Mouse (Mus musculus) kidney, postnatal 0 days (tissue): ENCODE results near the gene Serpinb5. TPM values are rescaled to one million over a fixed set of nuclear protein-coding genes. Genes with fewer than 3 reads are reported as not detected.

Experiments used
- ATAC-seq: fragments of 200-750 bp; cut with Nextera tagmentation; replicated peaks from 2 replicates; pipeline ENCODE4 v1.8.0; 2017; ENCODE audit warnings: low read depth, moderate number of reproducible peaks, moderate TSS enrichment, moderate library complexity; ENCODE audit not compliant: low FRiP score
- DNase-seq: peaks from one replicate; pipeline ENCODE4 v3.0.0-alpha.2; 2016; ENCODE audit warnings: low spot score
- H3K27ac ChIP-seq: fragments of 300-500 bp; sonication (generic); 2 replicates; pipeline ENCODE4 v1.5.1; 2014; ENCODE audit warnings: mild to moderate bottlenecking
- H3K27me3 ChIP-seq: fragments of 300-500 bp; sonication (generic); 2 replicates; pipeline ENCODE4 v1.6.1; 2014; ENCODE audit warnings: low read length, mixed read lengths; ENCODE audit not compliant: insufficient read depth
- H3K36me3 ChIP-seq: fragments of 300-500 bp; sonication (generic); 2 replicates; pipeline ENCODE4 v1.6.1; 2014; ENCODE audit warnings: low read length, mixed read lengths; ENCODE audit not compliant: insufficient read depth
- H3K4me1 ChIP-seq: fragments of 300-500 bp; sonication (generic); replicated peaks from 2 replicates; pipeline ENCODE4 v1.6.1; 2014; ENCODE audit warnings: antibody characterized with exemption, low read length, mixed read lengths; ENCODE audit not compliant: insufficient read depth
- H3K4me2 ChIP-seq: fragments of 300-500 bp; sonication (generic); 2 replicates; pipeline ENCODE4 v1.6.1; 2014; ENCODE audit warnings: mild to moderate bottlenecking, low read length, moderate library complexity, mixed read lengths
- H3K4me3 ChIP-seq: fragments of 300-500 bp; sonication (generic); replicated peaks from 2 replicates; pipeline ENCODE4 v1.5.1; 2014; ENCODE audit warnings: low read depth, low read length
- H3K9ac ChIP-seq: fragments of 300-500 bp; sonication (generic); 2 replicates; pipeline ENCODE4 v1.6.1; 2014; ENCODE audit warnings: low read depth, low read length
- H3K9me3 ChIP-seq: fragments of 300-500 bp; sonication (generic); replicated peaks from 2 replicates; pipeline ENCODE4 v1.6.1; 2016; ENCODE audit warnings: low read length, inconsistent platforms, mixed read lengths
- CTCF ChIP-seq: IDR thresholded peaks from 2 replicates; pipeline ENCODE4 v1.5.1; 2016; ENCODE audit warnings: antibody characterized with exemption, low read depth, mild to moderate bottlenecking, moderate library complexity
- WGBS: fragments of 180-500 bp; shearing (Covaris S2); extraction: QIAGEN DNeasy Blood & Tissue Kit; methylation state at CpG from one replicate; pipeline ENCODE4 v1.1.7; 2014; 5-methylcytosine and 5-hydroxymethylcytosine counted together
- polyA plus RNA-seq: library from polyadenylated mRNA; unstranded; fragments of >200 nt; fragmentation: Nextera tagmentation; extraction: Ambion mirVana; gene quantifications from 2 replicates; pipeline ENCODE4 v1.2.1, GENCODE M21; 2015

Gene Serpinb5
- polyA plus RNA-seq, 1 experiment from 2014 or later = 0.72 TPM

GRCm38 (mm10) chr1:106865543-106865942 is 4.6 kb downstream of the Serpinb5 start:
- Histone ChIP-seq H3K36me3 (no peaks in the 10 kb centered on the region), H3K27ac (no peak overlapping the region), H3K27me3 (no peaks in the 10 kb centered on the region), H3K4me1 (no peaks in the 10 kb centered on the region), H3K9ac (no peak overlapping the region), H3K4me3 (no peak overlapping the region), H3K9me3 (no peaks in the 10 kb centered on the region), H3K4me2 (no peak overlapping the region)
- no peak for DNase-seq
- no peak for TF ChIP-seq CTCF
- ATAC-seq = no peak
- 85% methylated on average over 6 of the region's 6 CpGs for WGBS

- Histone ChIP-seq H3K4me3 (no peak overlapping the region), H3K9me3 (no peaks in the 10 kb centered on the region), H3K27ac (no peak overlapping the region), H3K27me3 (no peaks in the 10 kb centered on the region), H3K9ac (no peak overlapping the region), H3K4me1 (no peaks in the 10 kb centered on the region), H3K4me2 (no peak overlapping the region), H3K36me3 (no peaks in the 10 kb centered on the region)
- WGBS = 56% methylated on average over 5 of the region's 5 CpGs
- ATAC-seq = no peak
- no peak for DNase-seq
- TF ChIP-seq CTCF = no peak
Observed at GRCm38 (mm10) chr1:106866029-106866428, 5.1 kb downstream of the Serpinb5 start.

GRCm38 (mm10) chr1:106866768-106867167 is 5.8 kb downstream of the Serpinb5 start:
- 84% methylated on average over 6 of the region's 6 CpGs for WGBS
- no peak overlapping the region for H3K4me3 ChIP-seq
- H3K9ac ChIP-seq = no peak overlapping the region
- H3K4me1 ChIP-seq = no peaks in the 10 kb centered on the region
- no peaks in the 10 kb centered on the region for H3K27me3 ChIP-seq
- H3K36me3 ChIP-seq = no peaks in the 10 kb centered on the region
- TF ChIP-seq CTCF = no peak
- DNase-seq = no peak
- no peaks in the 10 kb centered on the region for H3K9me3 ChIP-seq
- no peak for ATAC-seq
- H3K27ac ChIP-seq = no peak overlapping the region
- H3K4me2 ChIP-seq = no peak overlapping the region

- no peak for DNase-seq
- Histone ChIP-seq H3K27me3 (no peaks in the 10 kb centered on the region), H3K9me3 (no peaks in the 10 kb centered on the region), H3K9ac (no peak overlapping the region), H3K36me3 (no peaks in the 10 kb centered on the region), H3K4me2 (no peak overlapping the region), H3K4me3 (no peak overlapping the region), H3K27ac (no peak overlapping the region), H3K4me1 (no peaks in the 10 kb centered on the region)
- no peak for ATAC-seq
- TF ChIP-seq CTCF = no peak
Observed at GRCm38 (mm10) chr1:106869986-106870385, 9.0 kb downstream of the Serpinb5 start.

GRCm38 (mm10) chr1:106875193-106875886 is 14.4 kb downstream of the Serpinb5 start:
- DNase-seq (no peak), ATAC-seq (no peak)
- WGBS = 87% methylated on average over 5 of the region's 5 CpGs
- TF ChIP-seq CTCF = no peak
- no peaks in the 10 kb centered on the region for H3K9me3 ChIP-seq
- no peak overlapping the region for H3K4me2 ChIP-seq
- H3K4me3 ChIP-seq = no peak overlapping the region
- no peaks in the 10 kb centered on the region for H3K27me3 ChIP-seq
- no peak overlapping the region for H3K9ac ChIP-seq
- no peak overlapping the region for H3K27ac ChIP-seq
- no peaks in the 10 kb centered on the region for H3K36me3 ChIP-seq
- no peaks in the 10 kb centered on the region for H3K4me1 ChIP-seq

GRCm38 (mm10) chr1:106876147-106876546 is 15.2 kb downstream of the Serpinb5 start:
- Histone ChIP-seq H3K4me2 (no peak overlapping the region), H3K27me3 (no peaks in the 10 kb centered on the region), H3K27ac (no peak overlapping the region), H3K4me1 (no peaks in the 10 kb centered on the region), H3K4me3 (no peak overlapping the region), H3K36me3 (no peaks in the 10 kb centered on the region), H3K9ac (no peak overlapping the region), H3K9me3 (no peaks in the 10 kb centered on the region)
- TF ChIP-seq CTCF = no peak
- ATAC-seq = no peak
- DNase-seq = no peak
- WGBS = 77% methylated on average over 3 of the region's 3 CpGs

GRCm38 (mm10) chr1:106882723-106883122 is 21.8 kb downstream of the Serpinb5 start:
- Histone ChIP-seq H3K4me3 (no peak overlapping the region), H3K9me3 (no peaks in the 10 kb centered on the region), H3K9ac (no peak overlapping the region), H3K36me3 (no peaks in the 10 kb centered on the region), H3K27me3 (no peaks in the 10 kb centered on the region), H3K4me2 (no peak overlapping the region), H3K27ac (no peak overlapping the region), H3K4me1 (no peaks in the 10 kb centered on the region)
- no peak for TF ChIP-seq CTCF
- 67% methylated on average over 4 of the region's 4 CpGs for WGBS
- ATAC-seq (no peak), DNase-seq (no peak)
